Mouse (Mus musculus) ES-E14 (cell line): Measurements from ENCODE around the gene Chd1l.

ENCODE experiments used
- CHD2 ChIP-seq: IDR thresholded peaks from 2 replicates; pipeline ENCODE4 v1.6.1; 2014; ENCODE audit warnings: mild to moderate bottlenecking, low read depth, low read length, inconsistent platforms
- HCFC1 ChIP-seq: IDR thresholded peaks from 2 replicates; pipeline ENCODE4 v1.6.1; 2012; ENCODE audit warnings: low read length, inconsistent platforms, borderline replicate concordance; ENCODE audit not compliant: insufficient read depth
- MAFK ChIP-seq: IDR thresholded peaks from 2 replicates; pipeline ENCODE4 v1.6.1; 2014; ENCODE audit warnings: mild to moderate bottlenecking, low read depth, low read length, inconsistent platforms; ENCODE audit not compliant: insufficient read depth
- ZC3H11A ChIP-seq: IDR thresholded peaks from 2 replicates; pipeline ENCODE4 v1.6.1; 2012; ENCODE audit warnings: low read depth, mild to moderate bottlenecking, inconsistent platforms, low read length, borderline replicate concordance
- ZNF384 ChIP-seq: IDR thresholded peaks from 2 replicates; pipeline ENCODE4 v1.6.1; 2012; ENCODE audit warnings: low read depth, low read length, inconsistent platforms

DNA sequence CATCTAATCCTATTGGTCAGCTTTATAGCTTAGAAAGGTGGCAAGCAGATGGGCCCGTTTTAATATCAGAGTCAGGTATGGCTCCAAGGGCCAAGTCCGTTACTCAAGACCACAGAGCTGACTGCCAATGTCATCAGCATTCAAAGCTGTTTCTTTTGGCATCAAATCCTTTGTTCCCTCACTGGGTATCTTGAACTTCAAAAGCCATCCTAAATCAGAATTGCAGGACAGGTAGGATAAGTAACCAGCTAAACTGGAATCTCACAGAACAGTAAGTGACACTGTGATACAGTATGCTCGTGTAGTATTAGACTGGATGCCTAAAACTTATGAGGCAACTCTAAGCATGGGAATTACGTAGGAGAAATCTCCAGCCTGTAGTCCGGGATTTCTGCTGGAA is 16.9 kb downstream of the Chd1l start:
- no peak for TF ChIP-seq MAFK
- no peak for TF ChIP-seq ZC3H11A
- no peak for TF ChIP-seq ZNF384
- no peak for TF ChIP-seq CHD2
- no peak for TF ChIP-seq HCFC1
